Mouse (Mus musculus) testis, adult 2 months (tissue): ENCODE data around the gene App. TPM values are rescaled to one million over a fixed set of nuclear protein-coding genes. Genes with fewer than 3 reads are reported as not detected.
A peak's percentile ranks its signal among the peaks of the same experiment; 100 is the strongest.

Source experiments
- H3K27ac ChIP-seq: fragments of 200-500 bp; 2 replicates; pipeline ENCODE4 v1.5.1; 2012; ENCODE audit warnings: low read depth, low read length; ENCODE audit not compliant: control insufficient read depth, insufficient read depth
- H3K27me3 ChIP-seq: fragments of 200-500 bp; 2 replicates; pipeline ENCODE4 v1.6.1; 2012; ENCODE audit warnings: mild to moderate bottlenecking, low read length, moderate library complexity; ENCODE audit not compliant: control insufficient read depth, insufficient read depth
- H3K36me3 ChIP-seq: fragments of 200-500 bp; 2 replicates; pipeline ENCODE4 v1.6.1; 2012; ENCODE audit warnings: mild to moderate bottlenecking, low read length; ENCODE audit not compliant: control insufficient read depth, insufficient read depth
- H3K4me1 ChIP-seq: fragments of 200-500 bp; 2 replicates; pipeline ENCODE4 v1.6.1; 2012; ENCODE audit warnings: low read length; ENCODE audit not compliant: control insufficient read depth, insufficient read depth
- H3K4me3 ChIP-seq: fragments of 200-500 bp; 2 replicates; pipeline ENCODE4 v1.5.1; 2012; ENCODE audit warnings: low read depth, mild to moderate bottlenecking, low read length, moderate library complexity, mixed read lengths; ENCODE audit not compliant: control insufficient read depth
- CTCF ChIP-seq: fragments of 200-500 bp; IDR thresholded peaks from 2 replicates; pipeline ENCODE4 v1.5.1; 2012; ENCODE audit warnings: low read depth, mild to moderate bottlenecking, inconsistent platforms, low read length, moderate library complexity; ENCODE audit not compliant: control insufficient read depth, insufficient read depth, insufficient replicate concordance
- POLR2A ChIP-seq: fragments of 200-500 bp; IDR thresholded peaks from 2 replicates; pipeline ENCODE4 v1.6.1; 2012; ENCODE audit warnings: low read depth, mild to moderate bottlenecking, inconsistent platforms, low read length, moderate library complexity; ENCODE audit not compliant: control insufficient read depth
- polyA plus RNA-seq: library from polyadenylated mRNA; depleted of rRNA; stranded (reverse); fragments of >200 nt; gene quantifications from 2 replicates; pipeline ENCODE4 v1.2.3, GENCODE M21; 2012

Gene App
- polyA plus RNA-seq, 1 experiment: 89.0 TPM

DNA sequence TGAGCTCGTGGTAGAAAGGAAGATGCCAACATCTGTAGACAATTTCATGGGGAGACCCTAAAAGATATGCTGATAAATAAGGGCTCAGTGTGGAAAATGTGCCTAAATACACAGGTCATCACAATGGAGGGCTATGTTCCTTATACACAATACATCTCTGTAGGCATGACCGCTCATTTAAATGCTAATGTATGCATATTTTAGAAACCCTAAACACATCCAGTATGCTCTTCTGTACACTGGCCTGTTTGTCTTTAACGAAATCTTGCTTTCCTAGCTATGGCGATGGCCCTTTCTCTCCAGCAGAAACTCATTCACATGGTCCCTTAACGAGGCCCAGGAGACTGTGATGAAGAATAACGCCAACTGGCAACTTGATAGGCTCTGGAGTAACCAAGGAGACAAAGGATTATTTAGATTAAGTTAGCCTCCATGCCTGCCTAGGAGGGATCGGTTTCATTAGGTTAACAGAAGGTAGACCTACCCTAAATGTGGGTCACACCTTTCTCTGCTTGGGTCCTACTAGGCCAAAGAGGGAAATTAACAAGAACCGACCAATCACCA is 185.8 kb downstream of the App start:
- H3K36me3 ChIP-seq: no peaks in the 10 kb centered on the region
- no peaks in the 10 kb centered on the region for H3K27me3 ChIP-seq
- no peaks in the 10 kb centered on the region; the same call in 1 of the 2 replicates for H3K4me1 ChIP-seq
- H3K4me3 ChIP-seq: no peak overlapping the region
- TF ChIP-seq POLR2A: no peak
- no peak for TF ChIP-seq CTCF
- no peak overlapping the region for H3K27ac ChIP-seq

DNA sequence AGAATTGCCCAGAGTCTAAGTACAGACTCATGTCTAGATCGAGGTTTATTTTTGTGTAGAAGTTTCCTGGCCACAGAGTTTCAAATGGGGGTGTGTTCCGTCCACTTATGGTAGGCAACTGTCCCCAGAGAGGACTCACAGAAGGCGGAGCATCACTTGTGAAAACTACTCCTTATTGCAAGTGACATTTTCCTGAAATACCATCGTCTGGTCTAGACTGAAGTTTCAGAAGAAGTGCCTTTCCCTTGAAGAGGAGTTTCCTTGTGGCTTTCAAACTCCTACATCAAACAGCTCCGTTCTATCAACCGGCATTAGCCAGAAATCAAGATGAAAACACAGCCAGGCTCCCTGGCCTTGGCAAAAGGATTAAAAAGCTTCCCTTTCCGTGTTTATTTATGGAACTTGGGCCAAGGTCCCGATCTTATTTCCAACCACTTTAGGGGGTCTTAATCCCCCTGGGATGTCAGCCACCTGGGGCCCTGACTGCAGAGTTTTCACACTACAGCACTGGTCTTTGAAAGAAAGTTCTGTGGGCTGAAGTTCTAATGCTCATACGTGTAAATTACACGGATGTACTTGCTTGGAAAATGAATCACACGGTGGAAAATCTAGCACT is 187.4 kb downstream of the App start:
- Histone ChIP-seq H3K36me3 (no peaks in the 10 kb centered on the region), H3K27ac (no peak overlapping the region)
- TF ChIP-seq POLR2A (no peak), CTCF (no peak)

DNA sequence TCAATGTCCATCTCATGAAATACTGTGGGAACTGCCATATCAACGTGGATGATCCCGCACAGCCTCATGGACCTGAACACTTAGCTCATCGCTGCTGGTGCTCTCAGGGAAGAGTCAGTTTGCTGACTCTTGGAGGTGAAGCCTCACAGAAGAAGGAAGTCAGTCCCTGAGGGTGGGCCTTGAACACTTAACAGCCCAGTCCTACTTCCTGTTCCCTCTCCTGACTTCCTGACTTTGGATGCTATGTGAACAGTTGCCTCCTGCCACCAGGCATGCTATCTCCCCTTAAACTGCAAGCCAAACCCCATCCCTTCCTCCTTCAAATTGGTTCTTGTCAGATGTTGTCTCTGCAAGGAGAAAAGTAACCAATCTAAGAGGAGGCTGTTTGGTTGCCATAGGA is 188.2 kb downstream of the App start:
- no peaks in the 10 kb centered on the region for H3K27me3 ChIP-seq
- H3K27ac ChIP-seq: no peak overlapping the region
- H3K4me3 ChIP-seq: no peak overlapping the region; the same call in 1 of the 2 replicates
- TF ChIP-seq POLR2A: no peak
- no peak for TF ChIP-seq CTCF
- H3K36me3 ChIP-seq: no peaks in the 10 kb centered on the region
- H3K4me1 ChIP-seq: no peaks in the 10 kb centered on the region; the same call in 1 of the 2 replicates

More for the DNA sequence above, 187.4 kb downstream of the App start:
- Histone ChIP-seq H3K4me1 (no peaks in the 10 kb centered on the region; the same call in 1 of the 2 replicates), H3K4me3 (no peak overlapping the region), H3K27me3 (no peaks in the 10 kb centered on the region)

DNA sequence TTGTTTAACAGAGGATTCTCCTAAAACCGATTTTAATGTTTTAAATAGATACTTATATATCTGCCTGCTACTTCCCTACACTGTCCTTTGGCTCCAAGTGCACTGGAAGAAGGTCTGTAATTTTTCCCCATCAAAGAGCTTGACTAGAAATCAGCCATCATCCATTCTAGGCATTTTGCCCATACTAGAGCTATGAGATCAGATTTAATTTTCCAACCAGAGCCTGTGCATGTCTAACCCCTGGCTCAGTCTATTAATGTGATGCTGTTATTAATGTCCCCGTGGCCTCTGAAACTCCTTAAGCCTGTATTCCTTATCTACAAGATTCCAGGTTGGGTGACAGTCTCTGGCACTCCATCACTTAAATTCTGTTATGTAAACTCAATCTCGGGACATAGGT is 190.1 kb downstream of the App start:
- Histone ChIP-seq H3K27ac (no peak overlapping the region), H3K36me3 (no peaks in the 10 kb centered on the region), H3K4me1 (peaks cover under 1% of the 10 kb centered on the region), H3K4me3 (no peak overlapping the region), H3K27me3 (no peaks in the 10 kb centered on the region)
- TF ChIP-seq POLR2A (no peak), CTCF (no peak)

DNA sequence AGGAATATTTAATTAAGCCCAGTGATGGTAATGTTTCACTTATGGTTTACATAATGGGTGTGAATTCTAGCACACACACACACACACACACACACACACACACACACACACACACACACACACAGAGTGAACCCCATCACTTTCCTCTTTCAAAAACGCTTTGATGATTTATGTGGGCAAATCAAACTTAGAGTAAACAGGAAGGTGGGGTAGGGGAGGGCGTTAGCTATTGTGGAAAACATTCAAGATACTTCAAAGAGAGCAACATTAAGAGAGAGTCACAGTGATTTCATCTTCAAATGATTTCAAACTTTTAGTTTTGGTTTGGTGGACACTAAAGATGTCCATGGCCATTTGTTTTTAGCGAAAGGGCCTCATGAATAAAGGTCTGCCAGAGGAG is 191.0 kb downstream of the App start:
- peaks cover 7% of the 10 kb centered on the region for H3K4me1 ChIP-seq
- no peak for TF ChIP-seq POLR2A
- TF ChIP-seq CTCF: no peak
- no peak overlapping the region for H3K4me3 ChIP-seq
- H3K27ac ChIP-seq: no peak overlapping the region
- H3K27me3 ChIP-seq: no peaks in the 10 kb centered on the region
- H3K36me3 ChIP-seq: no peaks in the 10 kb centered on the region

DNA sequence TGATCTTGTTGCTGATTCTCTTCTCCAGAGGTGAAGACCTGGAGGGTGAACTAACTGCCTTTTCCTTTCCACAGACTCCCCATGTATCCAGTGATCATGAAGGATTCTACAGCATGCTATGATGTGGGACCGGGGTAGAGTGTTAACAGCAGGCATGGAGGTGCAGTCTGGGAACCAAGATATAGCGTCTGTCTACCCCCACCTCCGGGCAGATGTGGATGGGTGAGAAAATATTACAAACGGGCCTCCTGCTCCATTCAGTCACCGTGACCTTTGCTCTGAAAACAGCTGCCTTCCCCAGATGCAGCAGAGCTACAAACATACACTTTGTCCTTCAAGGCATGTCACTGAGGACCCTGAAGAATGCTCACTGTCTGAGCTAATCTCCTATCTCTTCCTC is 195.0 kb downstream of the App start:
- no peak overlapping the region for H3K27ac ChIP-seq
- no peaks in the 10 kb centered on the region for H3K36me3 ChIP-seq
- H3K27me3 ChIP-seq: no peaks in the 10 kb centered on the region
- peak overlapping the region; percentile 78 for H3K4me3 ChIP-seq
- peaks cover 7% of the 10 kb centered on the region for H3K4me1 ChIP-seq
- no peak for TF ChIP-seq POLR2A
- no peak for TF ChIP-seq CTCF

DNA sequence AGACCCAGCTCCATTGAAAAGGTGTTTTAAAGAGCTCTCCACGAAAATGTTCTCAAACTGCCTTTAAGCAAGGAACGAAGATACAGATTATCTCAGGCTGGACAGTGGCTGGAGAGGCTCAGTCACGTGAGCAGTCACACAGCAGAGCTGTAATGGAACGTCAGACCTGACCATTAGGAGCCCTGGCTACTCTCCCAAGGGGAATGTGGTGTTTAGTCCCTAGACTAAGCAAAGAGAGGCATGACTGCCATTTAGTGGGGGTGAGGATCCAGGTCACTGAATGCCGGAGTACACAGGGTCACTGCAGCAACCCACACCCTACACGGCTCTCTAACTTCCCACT is 199.4 kb downstream of the App start:
- no peak for TF ChIP-seq POLR2A
- no peak for TF ChIP-seq CTCF
- H3K27me3 ChIP-seq: no peaks in the 10 kb centered on the region
- no peaks in the 10 kb centered on the region for H3K36me3 ChIP-seq
- no peak overlapping the region for H3K27ac ChIP-seq
- peaks cover 7% of the 10 kb centered on the region for H3K4me1 ChIP-seq
- H3K4me3 ChIP-seq: no peak overlapping the region
